Mouse (Mus musculus) urinary bladder, postnatal 4 days (tissue): ENCODE results near the gene Megf11.

Experiments
- DNase-seq, 2 experiments: peaks; one replicate each; pipeline ENCODE4 v3.0.0; 2021 to 2022; ENCODE audit warnings: low spot score in 2 of 2

Gene Megf11

DNA sequence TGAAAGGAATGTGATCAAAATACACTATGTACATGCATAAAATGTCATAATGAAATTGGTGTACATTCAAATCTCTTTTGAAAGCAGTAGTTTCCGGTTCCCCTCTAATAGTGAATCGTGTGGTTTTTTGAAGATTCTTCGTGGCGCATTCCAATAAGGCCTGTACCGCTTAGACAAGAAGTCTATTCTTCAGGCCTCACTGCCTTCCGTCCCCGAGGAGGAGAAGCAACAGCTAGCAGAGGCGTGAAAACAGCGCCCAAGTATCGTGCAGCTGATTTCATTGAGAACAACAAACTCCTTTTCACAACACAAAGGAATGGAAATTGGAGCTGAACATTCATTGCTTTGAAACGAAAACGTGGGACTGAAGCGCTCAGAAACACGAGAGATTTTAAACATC lies 372.6 kb downstream of the Megf11 start:
- no peak for DNase-seq
